Comparison of ENCODE assay signal across 13 mouse cellular contexts in genomic region chr14:78562121-78562520, GRCm38 (mm10).
"Had no signal": no experiment of that assay in that cellular context is flagged by ENCODE, and none has a peak within 500 bp of the region (broad histone marks: within the 10 kb centered on the region; RNA-seq: fewer than 3 reads in every experiment).

No protein-coding gene starts in this region.

- H3K4me3 ChIP-seq: layer of hippocampus, adult 2 months; limb, embryonic 10.5 days; liver, embryonic 13.5 days; lung, embryonic 15.5 days; midbrain, embryonic 12.5 days had no signal

- H3K9me3 ChIP-seq: limb, embryonic 10.5 days; liver, embryonic 13.5 days; lung, embryonic 15.5 days; midbrain, embryonic 12.5 days had no signal

- H3K4me1 ChIP-seq: liver, embryonic 13.5 days; lung, embryonic 15.5 days; midbrain, embryonic 12.5 days had no signal

- H3K36me3 ChIP-seq: limb, embryonic 10.5 days; liver, embryonic 13.5 days; lung, embryonic 15.5 days had no signal

- ATAC-seq: hindbrain, embryonic 16.5 days; inflammation-experienced regulatory T-cells, adult 6 months; intestine, postnatal 0 days; liver, postnatal 0 days; midbrain, embryonic 16.5 days had no signal

- H3K4me2 ChIP-seq: liver, embryonic 13.5 days; lung, embryonic 15.5 days; midbrain, embryonic 12.5 days had no signal

- DNase-seq: liver, embryonic 13.5 days; liver, postnatal 0 days; lung, postnatal 14 days; thymus, postnatal 4 days had no signal

- H3K27ac ChIP-seq: limb, embryonic 10.5 days; liver, embryonic 13.5 days; lung, embryonic 15.5 days; midbrain, embryonic 12.5 days; stomach, postnatal 0 days had no signal

- H3K27me3 ChIP-seq: liver, embryonic 13.5 days; lung, embryonic 15.5 days; midbrain, embryonic 12.5 days had no signal

- H3K9ac ChIP-seq: liver, embryonic 13.5 days; liver, postnatal 0 days; lung, embryonic 15.5 days; midbrain, embryonic 12.5 days had no signal
